Mouse (Mus musculus) gonadal fat pad, adult 2 months (tissue): ENCODE measurements around the gene Lmnb2. TPM values are rescaled to one million over a fixed set of nuclear protein-coding genes. Genes with fewer than 3 reads are reported as not detected.

Experiments used
- DNase-seq: peaks from one replicate; pipeline ENCODE4 v3.0.0-alpha.2; 2012; ENCODE audit warnings: low read depth
- polyA plus RNA-seq: library from polyadenylated mRNA; depleted of rRNA; stranded (reverse); fragments of >200 nt; gene quantifications from 2 replicates; pipeline ENCODE4 v1.2.3, GENCODE M21; 2012

Lmnb2 gene
- polyA plus RNA-seq, 1 experiment = 12.9 TPM

- DNase-seq = no peak
Measured at GRCm38 (mm10) chr10:80930361-80931152, 12.5 kb upstream of the Lmnb2 start.

GRCm38 (mm10) chr10:80929299-80930226 lies 11.5 kb upstream of the Lmnb2 start, which contains the start of gene Gadd45b:
Gene Gadd45b (plus strand): TSS chr10:80930073.
- no peak for DNase-seq

DNA sequence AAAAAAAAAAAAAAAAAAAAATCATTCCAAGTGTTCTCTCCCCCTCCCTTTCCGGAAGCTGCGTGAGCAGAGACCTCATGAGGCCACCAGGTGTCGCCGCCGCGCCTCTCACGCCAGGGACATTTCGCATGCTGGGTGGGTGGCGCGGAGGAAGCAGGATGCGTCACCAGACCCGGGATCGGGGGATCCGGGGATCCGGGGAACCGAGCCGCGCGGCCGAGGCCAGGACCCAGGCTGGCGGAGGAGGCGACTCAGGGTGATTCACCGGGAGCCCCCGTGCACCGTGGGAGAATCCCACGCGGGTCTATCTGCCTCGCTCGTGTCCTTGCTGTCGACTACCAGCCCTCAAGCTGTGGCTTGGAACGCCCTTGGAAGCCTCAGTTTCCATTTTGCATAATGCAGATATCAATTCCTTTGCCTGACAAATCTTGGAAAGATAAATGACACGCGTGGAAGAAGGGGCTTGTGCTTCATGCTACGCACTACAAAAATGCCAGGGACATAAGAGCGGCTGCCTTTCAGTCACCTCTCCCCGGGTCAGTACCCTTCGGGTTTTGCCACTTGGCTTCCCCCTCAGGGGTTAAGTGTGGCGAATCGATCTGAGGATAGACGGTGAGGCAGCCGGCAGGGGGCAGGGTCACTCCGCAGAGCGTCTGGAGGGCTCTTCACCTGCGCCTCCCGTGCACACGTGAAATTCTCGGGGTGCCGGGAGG lies 10.7 kb upstream of the Lmnb2 start:
- DNase-seq = no peak

GRCm38 (mm10) chr10:80925472-80925871 lies 7.4 kb upstream of the Lmnb2 start:
- DNase-seq = no peak

GRCm38 (mm10) chr10:80921923-80922322 lies 3.9 kb upstream of the Lmnb2 start:
- DNase-seq = no peak

DNA sequence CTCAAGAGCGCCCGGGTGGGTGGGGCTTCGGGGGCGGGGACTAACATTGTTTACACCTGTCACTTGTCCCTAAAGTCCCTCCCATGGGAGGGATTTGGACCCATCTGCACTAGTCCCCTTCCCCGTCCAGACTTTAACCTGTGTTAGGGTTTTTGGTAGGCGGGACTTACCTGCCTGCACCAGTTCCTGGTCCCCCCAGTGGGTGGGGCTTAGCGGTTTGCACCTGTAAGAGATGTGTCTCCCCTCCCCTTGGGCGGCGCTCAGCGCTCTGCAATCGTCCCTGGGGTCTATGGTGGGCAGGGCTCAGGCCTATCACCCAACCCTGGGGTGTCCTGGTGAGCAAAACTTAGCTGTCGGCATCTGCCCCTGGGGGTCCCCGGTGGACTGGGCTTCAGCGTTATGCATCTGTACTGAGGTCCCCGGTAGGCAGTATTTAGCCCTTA lies 688 bp downstream of the Lmnb2 start:
- no peak for DNase-seq

GRCm38 (mm10) chr10:80915736-80916135 lies 2.3 kb downstream of the Lmnb2 start:
- DNase-seq = no peak

DNA sequence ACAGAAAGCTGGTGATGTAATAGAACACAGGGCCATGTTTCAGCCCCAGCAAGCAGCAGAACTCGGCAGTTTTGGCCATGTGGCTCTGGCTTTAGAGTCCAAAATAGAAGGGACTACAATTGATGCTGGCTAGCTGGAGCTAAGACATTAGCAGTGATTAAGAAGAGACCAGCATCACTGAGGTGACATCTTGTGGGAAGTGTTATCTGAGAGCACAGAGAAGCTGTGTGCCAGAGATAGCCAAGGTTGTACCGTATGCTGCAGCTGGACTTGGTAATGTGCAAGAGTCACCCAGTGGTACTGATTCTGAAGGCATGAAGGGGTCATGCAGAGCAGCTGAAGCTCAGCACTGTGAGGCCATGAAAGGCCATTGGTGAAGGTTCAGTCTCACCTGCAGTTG lies 2.8 kb downstream of the Lmnb2 start:
- no peak for DNase-seq

DNA sequence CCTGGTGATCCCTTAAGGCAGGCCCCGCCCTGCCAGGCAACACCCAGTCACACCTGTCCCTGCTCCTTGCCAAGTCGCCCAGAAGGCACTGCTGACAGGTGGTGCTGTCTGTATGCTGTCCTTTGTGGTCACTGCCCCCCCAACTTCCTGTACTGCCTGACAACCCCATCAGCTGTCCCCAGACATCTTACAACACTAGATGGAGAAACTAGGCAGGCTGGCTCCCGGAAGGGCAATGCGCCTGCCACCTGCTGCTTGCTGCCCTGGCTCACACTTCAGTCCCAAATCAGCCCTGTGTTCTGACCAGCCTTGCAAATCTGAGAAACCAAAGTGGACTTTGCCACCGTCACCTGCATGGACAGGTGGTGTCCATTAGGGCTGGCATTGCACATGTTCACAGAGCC lies 3.8 kb downstream of the Lmnb2 start:
- DNase-seq = no peak

- DNase-seq = no peak
Measured at GRCm38 (mm10) chr10:80913364-80914011, 4.6 kb downstream of the Lmnb2 start.

- DNase-seq = no peak
Measured at GRCm38 (mm10) chr10:80911891-80912290, 6.2 kb downstream of the Lmnb2 start.

- DNase-seq = no peak
Measured at GRCm38 (mm10) chr10:80911354-80911753, 6.7 kb downstream of the Lmnb2 start.

DNA sequence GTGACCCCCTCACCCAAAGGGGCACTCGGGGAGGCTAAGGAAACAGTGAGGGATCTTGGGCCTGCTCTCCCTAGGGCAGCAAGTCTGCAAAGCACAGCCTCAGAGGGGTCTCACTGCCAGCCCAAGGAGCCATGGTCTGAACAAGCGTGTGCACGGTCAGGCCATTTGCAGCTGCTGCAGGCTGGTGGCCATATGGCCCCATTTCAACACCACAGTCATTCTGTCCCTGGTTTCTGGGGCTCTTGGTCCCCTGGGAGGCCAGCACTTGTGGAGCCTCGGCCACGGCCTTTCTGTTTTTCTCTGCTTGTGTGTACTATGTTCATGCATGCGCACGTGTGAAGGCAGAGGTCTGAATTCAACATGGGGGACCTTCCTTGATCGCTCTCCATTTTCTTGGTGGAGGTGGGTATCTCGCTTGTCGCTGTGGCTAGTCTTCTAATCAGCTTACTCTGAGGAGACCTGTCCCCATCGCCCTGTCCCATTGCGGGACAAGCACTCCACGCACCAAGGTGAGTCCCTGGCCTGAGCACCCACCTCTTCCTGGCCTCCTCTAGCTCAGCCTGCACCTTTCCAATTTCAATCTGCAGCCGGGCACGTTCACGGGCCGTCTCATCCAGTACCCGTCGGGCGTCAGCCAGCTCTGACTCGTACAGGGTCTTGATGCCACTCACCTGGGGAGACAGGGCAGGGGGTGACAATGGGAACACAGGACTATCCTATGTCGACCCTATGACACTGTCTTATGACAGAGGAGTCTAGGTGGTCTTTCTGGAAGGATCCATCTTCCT lies 8.5 kb downstream of the Lmnb2 start:
- no peak for DNase-seq

DNA sequence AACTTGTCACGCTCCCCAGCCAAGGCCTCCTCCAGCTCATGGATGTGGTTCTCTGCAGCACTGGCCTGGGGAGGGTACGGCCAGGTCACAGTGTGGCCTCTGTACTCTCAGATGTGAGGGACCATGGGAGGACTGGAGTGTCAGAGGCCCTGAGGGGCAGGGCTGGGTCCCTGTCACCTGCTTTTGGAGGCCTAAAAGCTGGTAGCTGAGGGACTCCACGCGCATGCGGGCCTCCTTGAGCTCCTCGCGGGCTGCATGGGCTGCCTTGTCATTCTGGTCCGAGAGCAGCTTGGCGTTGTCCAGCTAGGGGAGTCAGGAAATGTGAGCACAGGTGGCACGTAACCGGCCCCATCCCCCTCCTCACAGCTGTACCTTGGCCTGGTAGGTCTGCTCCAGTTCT lies 13.3 kb downstream of the Lmnb2 start:
- DNase-seq = no peak

- no peak for DNase-seq
Measured at GRCm38 (mm10) chr10:80904004-80904693, 13.9 kb downstream of the Lmnb2 start.

GRCm38 (mm10) chr10:80903282-80903681 lies 14.8 kb downstream of the Lmnb2 start:
- no peak for DNase-seq

GRCm38 (mm10) chr10:80902273-80902940 lies 15.6 kb downstream of the Lmnb2 start:
- no peak for DNase-seq

DNA sequence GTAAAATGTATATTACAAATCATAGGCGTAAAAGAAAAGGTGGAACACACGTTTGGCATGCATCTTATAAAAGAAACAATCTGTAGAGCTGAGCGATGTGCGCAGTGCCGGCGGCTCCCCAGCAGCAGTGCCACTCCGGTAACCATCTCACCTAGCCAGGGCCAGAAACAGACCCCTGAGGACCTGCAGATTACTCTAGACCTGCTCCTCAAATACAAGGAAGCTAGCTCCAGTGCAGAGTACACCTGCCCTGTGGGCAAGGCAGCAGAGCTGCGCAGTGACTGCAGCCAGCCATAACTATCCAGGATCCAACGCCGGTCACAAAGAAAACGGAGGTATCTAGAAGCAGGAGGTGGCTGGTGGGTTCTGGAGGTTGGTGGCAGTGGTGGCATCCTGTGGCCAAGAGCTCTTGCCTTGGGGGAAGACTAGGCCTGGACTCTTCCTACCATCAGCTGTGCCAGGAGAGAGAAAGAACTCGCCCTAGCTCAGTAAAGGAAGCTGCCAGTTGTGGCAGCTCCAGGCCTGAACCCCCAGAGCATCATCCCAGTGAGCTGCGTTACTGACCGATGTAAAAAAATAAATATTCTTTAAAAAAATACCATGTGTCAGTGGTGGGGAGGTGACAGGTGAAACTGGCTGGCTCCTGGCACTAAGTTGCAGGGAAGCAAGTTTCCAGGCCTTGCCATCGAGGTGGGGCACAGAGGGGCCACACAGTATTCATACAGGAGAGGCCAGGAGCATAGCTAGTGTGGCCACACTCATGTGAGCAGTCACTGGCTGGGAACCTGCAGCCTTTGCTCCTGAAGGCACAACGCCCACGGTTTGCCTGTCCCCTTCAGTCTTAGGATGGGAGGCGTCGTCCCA lies 16.4 kb downstream of the Lmnb2 start:
- no peak for DNase-seq
